Mouse (Mus musculus): Measurements from ENCODE around the gene Olfr282.

Gene Olfr282

GRCm38 (mm10) chr15:98475382-98475781 is 44.4 kb downstream of the Olfr282 start:
- DNase-seq (ENCODE audit: low spot score), result peak; percentile 68

DNA sequence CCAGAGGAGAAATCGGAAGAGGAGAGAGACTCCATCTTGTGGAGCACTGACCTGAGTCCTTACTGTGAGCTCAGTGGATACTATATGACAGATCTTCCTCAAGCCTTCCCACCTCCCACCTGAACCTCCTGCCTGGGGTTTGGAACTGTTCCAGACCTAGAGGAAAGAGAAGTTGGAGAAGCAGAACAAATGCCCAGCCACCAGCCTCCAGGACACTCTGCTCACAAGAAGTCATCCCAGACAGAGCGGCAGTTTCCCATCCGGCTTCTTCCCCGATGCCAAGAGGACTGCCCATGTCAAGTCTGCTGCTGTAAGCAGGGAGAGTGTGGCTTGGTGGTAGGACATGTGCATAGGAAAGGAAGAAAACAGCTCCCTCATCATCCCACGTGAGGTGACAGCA is 45.3 kb downstream of the Olfr282 start:
- DNase-seq (ENCODE audit: low spot score), result no peak

DNA sequence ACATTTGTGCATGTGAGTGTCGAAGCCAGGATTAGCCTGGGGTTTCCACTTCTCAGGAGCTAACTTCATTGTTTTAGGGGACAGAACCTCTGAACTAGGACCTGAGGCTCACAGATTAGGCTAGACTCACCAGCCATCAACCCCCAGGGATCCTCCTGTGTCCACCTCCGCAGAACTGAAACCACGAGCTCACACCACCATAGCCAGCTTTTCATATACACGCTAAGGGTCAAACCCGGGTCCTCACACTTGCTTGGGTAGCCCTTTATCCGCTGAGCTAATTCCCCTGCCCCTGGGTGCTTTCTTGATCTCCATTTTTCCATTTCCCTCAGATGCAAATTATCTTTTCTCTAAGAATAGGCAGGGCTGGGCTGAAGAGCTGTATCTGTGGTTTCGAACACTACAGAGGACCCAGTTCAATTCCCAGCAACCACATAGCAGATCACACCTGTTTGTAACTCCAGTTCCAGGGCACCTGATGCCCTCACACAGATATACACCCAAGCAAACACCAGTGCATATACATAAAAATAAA is 48.6 kb downstream of the Olfr282 start:
- no peak for DNase-seq (ENCODE audit: low spot score)

GRCm38 (mm10) chr15:98482701-98483100 is 51.7 kb downstream of the Olfr282 start, which contains the start of gene Lalba:
Lalba (minus strand) TSS chr15:98482721.
- DNase-seq (ENCODE audit: low spot score), result no peak

DNA sequence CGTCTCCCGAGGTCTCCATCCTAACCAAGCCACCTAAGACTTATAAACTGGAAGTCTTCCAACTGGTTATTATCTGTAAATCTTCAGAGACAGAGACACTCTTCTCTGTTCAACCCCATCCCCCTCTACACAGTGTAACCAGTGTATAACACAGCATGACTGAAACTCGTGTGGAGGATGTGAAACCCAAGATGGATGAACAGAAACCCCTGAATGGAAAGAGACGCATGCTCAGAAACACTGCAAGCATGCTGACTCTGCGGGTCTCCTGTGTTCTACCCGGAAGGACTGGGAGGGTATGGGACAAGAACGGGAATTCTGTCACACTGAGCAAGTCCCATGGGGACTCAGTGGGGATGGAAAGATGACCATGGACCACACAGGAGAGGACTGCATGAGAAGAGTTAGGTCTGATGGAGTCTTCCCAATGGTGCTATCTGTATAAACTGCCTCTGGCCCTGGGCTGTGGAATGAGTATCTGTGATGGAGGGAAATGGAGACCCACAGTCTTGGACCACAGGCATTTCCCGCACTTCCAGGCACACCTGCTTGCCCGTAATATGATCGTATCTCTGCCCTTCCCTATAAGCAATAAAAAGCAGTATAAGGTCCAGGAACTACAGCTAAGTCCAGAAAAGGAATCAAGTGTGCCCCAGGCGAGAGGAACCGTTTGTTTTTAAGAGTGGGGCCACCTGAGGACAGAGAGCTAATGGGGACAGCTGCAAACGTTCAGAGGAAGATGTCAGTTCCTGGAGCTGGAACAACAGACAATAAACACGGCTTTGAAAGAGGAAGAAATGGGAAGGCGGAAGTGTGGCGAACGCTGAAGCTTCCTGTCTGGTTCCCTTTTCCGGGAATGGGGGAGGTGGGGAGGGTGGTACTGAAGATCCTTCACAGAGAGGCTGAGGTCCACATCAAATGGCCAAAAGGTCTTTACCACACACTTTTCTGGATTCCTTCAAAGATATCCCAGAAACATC is 53.2 kb downstream of the Olfr282 start:
- DNase-seq (ENCODE audit: low spot score), result no peak

DNA sequence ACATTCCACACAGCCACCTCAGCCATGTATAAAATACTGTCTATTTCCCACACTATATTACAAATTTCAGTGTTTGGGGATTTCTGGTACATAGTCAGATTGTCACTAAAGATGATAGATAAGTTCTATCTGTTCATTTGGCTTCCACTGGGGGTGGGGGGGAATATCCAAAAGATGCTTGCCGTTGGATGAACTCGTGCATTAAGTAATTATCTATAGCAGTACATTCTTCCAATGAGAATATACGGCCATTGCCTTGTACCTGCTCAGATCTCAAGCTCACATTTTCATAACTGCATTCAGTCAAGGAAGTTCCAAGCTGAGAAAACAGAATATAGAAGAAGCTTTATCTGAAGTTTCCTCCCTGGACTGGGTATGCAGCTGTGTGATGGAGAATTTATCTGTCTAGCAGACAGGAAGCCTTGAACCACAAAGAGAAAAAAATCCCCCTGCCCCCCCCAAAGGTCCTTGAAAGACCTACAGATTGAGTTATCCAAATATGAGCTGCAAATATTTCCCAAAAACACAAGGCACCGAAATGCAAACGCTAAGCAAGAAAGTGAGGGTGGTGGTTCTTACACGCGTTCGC is 55.5 kb downstream of the Olfr282 start:
- no peak for DNase-seq (ENCODE audit: low spot score)

All from embryo, embryonic 10.5 days (tissue).